Mouse (Mus musculus) myocyte (in vitro differentiated cells): ENCODE data around the gene Cklf.

Experiments
- POLR2A ChIP-seq: IDR thresholded peaks from one replicate; pipeline ENCODE4 v1.6.1; 2011; ENCODE audit warnings: low read depth, mild to moderate bottlenecking, control low read depth, moderate library complexity; ENCODE audit not compliant: insufficient read length
- TCF12 ChIP-seq: IDR thresholded peaks from one replicate; pipeline ENCODE4 v1.6.1; 2011; ENCODE audit warnings: mild to moderate bottlenecking, control low read depth; ENCODE audit not compliant: poor library complexity, insufficient read depth, severe bottlenecking

- TF ChIP-seq TCF12 (no peak), POLR2A (no peak)
Observed at GRCm38 (mm10) chr8:104219079-104219478, 31.6 kb upstream of the Cklf start.
